Mouse (Mus musculus): Measurements from ENCODE around the gene F10. TPM values are rescaled to one million over a fixed set of nuclear protein-coding genes. Genes with fewer than 3 reads are reported as not detected.

The F10 gene
- total RNA-seq (2015; ENCODE audit: low replicate concordance) (1.8 and 2.9 TPM in 2 replicates), total RNA-seq (2017; ENCODE audit: low replicate concordance) (5.1 and 5.6 TPM in 2 replicates)

DNA sequence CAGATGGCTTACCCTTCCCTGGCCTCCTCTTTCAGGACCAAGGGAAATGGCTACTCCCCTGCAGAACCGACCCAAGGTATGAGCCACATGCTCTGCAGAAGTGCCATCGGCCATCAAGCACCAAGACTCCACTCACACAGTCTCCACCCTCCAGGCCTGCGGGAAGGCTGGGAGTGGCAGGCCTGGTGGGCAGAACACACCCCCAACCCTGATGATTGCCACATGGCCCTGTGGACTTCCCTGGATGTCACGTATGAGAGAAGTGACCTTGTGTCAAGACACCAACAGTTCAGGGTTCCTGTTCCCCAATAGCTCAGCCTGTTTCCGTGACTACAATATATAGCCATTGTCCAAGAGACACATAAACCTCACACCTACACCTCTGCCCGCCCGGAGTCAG lies at the start of gene F10:
Gene F10, plus strand, starts transcription at position 294 of the 400 bp plus-strand sequence.
- ATAC-seq (replicated peaks; ENCODE audit: low FRiP score, poor library complexity, severe bottlenecking), result no peak

DNA sequence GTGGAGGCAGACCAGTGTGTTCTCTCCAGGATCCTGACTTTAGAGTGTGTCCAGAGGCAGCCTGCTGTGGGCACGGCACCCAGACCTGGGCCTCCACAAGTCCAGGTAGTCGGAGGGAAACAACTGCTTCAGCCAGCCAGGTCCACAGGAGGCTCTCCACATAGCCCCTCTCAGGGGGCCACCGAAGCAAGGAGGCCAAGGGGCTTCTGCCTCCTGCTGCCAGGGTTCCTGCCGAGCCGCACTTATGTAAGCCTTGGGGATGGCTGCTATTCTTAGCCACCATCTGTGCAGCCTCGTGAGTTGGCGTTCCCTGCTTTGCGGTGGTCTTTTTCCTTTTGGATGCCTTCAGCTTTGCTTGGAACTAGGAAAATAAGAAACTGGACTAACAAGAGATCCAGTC lies 49.5 kb upstream of the F10 start:
- 0 out of 2 replicates have a peak, but pooled peaks have one; percentile 36 for ATAC-seq (replicated peaks; ENCODE audit: low FRiP score, poor library complexity, severe bottlenecking)

DNA sequence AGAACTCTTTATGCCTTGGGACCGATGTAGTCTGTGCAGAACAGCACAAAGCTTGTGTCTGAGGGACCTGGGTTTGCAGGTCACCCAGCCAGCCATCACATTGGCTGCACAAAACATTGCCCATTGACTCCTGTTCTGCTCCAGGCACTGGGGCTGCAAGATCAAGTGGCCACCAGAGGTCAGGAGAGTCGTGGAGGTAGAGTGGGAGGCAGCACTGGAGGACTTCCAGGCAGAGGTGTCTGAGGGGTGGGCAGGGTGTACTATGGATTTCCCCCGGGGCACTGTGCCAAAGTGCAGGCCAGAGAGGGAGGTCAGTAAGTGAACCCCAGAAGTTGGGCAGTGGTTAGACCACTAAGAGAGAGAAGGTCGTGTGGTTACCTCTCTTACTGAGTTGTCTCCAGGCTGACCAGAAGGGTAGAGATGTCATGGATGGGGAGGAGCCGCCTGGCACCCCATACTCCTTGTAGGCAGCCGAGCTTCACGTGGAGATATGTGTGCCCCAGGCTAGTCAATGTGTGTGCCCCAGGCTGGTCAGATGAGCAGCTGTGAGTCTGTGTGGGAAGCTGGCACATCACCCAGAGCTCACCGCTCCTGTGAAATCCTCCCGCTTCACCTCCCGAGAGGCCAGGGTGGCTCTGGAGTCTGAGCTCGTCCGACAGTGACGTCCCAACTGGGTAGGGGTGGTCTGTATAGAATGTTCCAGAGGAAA lies 48.2 kb upstream of the F10 start:
- ATAC-seq (replicated peaks; ENCODE audit: low FRiP score, poor library complexity, severe bottlenecking), result no peak

- ATAC-seq (replicated peaks; ENCODE audit: low FRiP score, poor library complexity, severe bottlenecking), result no peak
These were observed 45.7 kb upstream of the F10 start for GRCm38 (mm10) chr8:12991411-12991810.

DNA sequence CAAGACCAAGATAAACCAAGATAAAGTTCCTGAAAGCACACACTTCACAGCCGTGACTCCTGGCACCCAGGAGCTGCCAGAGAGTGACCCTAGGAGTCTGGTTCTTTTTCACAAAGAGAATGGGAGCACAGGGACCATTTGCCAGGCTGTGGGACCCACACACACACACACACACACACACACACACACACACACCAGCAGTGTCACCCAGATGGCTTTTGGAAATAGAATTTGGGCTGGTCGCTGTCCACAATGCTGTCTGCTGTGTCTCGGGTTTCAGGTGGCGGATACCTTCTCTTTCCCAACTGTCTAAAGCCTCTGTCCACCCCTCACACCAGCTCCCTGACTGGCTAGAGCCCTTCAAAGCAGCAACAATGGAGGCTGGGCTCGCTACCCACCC lies 42.6 kb upstream of the F10 start:
- ATAC-seq (replicated peaks; ENCODE audit: low FRiP score, poor library complexity, severe bottlenecking), result no peak

DNA sequence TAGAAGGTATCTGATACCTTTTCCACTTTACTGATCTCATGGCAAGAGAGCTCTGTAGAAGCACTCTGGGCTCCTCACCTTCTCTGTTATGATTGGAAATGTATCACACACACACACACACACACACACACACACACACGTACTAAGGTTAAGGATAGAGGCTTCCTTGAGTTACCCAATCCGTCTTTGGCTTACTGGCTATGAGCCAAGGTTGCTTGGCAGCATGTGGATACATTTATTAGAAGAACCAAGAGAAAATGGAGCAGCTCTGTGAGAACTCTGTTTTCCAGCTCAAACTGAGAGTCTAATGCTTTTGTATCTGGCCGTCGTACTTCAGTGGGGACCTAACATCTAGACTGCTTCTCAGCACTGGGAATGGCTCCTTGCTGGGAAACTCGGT lies 41.6 kb upstream of the F10 start:
- no peak for ATAC-seq (replicated peaks; ENCODE audit: low FRiP score, poor library complexity, severe bottlenecking)

GRCm38 (mm10) chr8:12996831-12997275 lies 40.3 kb upstream of the F10 start:
- ATAC-seq (replicated peaks; ENCODE audit: low FRiP score, poor library complexity, severe bottlenecking), result no peak

GRCm38 (mm10) chr8:12998331-12998730 lies 38.8 kb upstream of the F10 start:
- ATAC-seq (replicated peaks; ENCODE audit: low FRiP score, poor library complexity, severe bottlenecking), result no peak

DNA sequence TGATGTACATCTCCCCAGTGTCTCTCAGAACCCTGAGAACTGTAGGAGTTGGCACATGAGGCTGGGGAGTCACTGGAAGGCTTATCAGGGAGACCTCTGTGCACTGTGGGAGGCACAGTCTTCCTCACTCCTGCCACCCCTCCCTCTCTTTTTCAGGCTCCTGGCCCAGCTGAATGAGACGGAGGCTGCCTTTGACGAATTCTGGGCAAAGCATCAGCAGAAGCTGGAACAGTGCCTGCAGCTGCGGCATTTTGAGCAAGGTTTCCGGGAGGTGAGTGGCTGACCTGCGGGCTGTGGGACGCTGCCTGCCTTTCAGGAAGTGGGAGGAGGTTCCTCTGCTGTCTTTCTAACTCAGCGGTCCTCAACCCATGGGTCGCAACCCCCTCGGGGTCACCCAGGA lies 37.3 kb upstream of the F10 start:
- no peak for ATAC-seq (replicated peaks; ENCODE audit: low FRiP score, poor library complexity, severe bottlenecking)

DNA sequence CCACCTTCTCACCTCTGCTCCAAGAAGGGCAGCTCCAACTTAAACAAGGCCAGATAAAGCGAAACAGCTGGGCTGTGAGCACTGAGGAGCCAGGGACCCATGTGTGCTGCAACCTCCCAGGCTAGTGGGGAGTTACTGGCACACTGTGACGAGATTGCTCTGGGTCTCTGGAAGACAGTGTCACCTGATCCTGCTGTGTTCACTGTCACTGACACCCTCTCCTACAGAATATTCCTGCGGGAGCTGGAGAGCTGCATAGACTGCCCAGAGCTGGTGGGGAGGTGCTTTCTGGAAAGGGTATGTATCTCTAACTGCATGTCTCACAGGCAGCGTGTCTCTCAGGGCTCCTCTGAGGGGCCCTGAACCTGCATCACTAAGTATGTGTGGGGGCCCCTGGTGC lies 29.6 kb upstream of the F10 start:
- ATAC-seq (replicated peaks; ENCODE audit: low FRiP score, poor library complexity, severe bottlenecking), result no peak

DNA sequence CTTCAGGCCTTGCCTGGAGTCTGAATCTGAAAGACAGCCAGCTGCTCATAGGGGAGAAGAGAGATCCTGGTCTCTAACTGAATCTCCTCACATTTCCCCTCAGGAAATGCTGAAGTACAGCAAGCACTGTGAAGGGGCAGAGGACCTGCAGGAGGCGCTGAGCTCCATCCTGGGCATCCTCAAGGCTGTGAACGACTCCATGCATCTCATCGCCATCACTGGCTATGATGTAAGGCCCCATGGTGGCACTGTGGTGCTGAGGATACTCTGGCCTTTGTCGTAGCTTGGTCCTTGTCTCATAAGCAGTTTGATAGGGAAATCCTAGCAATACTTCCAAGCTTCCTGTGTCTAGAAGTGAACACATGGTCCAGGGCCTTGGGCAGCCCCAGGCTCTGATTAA lies 26.8 kb upstream of the F10 start:
- ATAC-seq (replicated peaks; ENCODE audit: low FRiP score, poor library complexity, severe bottlenecking), result no peak

DNA sequence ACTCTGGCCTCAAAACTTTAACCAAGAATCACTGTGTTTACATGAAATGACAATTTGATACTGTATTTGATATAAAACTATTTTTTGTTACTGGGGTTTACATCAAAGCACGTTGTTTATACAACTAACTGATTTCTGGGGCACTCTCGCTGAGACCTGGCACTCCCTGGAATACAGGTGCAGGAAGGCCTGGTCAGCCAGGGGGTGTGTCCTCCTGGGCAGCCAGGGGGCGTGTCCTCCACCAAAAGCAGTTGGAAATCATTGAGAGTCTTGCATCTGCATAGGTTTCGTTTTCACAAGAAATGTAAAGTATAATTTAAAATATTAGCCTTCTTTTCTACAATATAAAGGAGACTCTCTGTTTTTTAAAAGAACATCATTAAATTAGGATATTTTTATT lies 17.5 kb upstream of the F10 start:
- ATAC-seq (replicated peaks; ENCODE audit: low FRiP score, poor library complexity, severe bottlenecking), result no peak

DNA sequence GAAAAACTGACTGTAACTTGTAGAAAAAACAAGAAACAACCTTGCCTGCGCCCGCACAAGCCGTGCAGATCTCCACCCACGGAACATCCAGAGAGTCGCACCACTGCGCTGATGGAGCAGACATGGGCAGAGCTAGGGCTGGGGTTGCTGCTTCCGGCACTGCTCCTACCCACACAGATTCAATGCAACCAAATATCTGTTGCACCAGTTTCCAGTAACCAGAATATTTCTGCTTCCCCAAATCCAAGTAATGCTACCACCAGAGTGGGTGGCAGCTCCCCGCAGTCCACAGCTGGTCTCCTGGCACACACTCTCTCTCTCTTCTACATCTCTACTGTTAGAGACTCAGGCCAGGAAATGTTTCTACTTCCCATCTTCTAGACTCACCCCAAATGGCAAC lies 15.3 kb upstream of the F10 start:
- ATAC-seq (replicated peaks; ENCODE audit: low FRiP score, poor library complexity, severe bottlenecking), result no peak

GRCm38 (mm10) chr8:13025487-13026224 lies 11.5 kb upstream of the F10 start, which contains the start of gene F7:
F7 (plus strand) TSS chr8:13026034.
- ATAC-seq (replicated peaks; ENCODE audit: low FRiP score, poor library complexity, severe bottlenecking), result no peak

GRCm38 (mm10) chr8:13027615-13028014 lies 9.5 kb upstream of the F10 start:
- no peak for ATAC-seq (replicated peaks; ENCODE audit: low FRiP score, poor library complexity, severe bottlenecking)

GRCm38 (mm10) chr8:13028482-13028881 lies 8.6 kb upstream of the F10 start:
- no peak for ATAC-seq (replicated peaks; ENCODE audit: low FRiP score, poor library complexity, severe bottlenecking)

DNA sequence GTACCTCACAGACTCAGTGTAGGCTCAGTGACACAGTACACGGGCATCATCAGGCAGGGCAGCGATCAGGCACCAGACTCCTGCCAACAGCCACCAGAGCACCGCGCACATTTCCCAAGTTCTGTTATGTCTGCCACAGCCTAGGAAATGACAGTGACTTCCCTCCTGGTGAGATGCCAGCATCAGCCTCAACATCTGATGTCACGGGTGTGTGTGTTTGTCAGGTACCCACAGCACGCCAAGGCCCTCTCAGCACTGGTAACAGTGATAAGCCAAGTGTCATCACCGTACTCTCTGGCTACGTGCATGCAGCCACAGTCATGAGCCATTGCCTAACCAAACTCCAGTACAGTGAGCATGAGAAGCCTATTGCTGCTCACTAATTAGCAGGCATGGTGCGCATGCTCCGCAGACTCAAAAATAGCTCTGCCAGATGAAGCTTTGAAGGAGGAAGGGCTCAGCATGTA lies 729 bp upstream of the F10 start:
- no peak for ATAC-seq (replicated peaks; ENCODE audit: low FRiP score, poor library complexity, severe bottlenecking)

DNA sequence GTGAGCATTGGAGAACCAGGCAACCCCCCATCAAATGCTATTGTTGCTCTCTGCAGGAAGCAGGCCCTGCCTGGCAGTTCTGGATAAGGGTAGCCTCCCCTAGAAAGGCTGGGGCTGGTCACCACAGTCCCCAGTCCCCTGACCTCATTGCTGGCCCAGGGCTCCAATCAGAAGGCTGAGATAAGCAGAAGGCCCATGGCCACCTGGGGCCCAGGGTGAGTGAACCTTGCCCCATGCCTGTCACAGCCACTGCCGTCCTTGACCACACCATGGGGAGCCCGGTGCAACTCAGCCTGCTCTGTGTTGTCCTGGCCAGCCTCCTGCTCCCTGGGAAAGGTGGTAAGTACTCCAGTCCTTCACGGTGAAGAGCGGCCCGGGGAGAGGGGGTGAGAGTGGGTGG lies 461 bp downstream of the F10 start:
- ATAC-seq (replicated peaks; ENCODE audit: low FRiP score, poor library complexity, severe bottlenecking), result no peak

DNA sequence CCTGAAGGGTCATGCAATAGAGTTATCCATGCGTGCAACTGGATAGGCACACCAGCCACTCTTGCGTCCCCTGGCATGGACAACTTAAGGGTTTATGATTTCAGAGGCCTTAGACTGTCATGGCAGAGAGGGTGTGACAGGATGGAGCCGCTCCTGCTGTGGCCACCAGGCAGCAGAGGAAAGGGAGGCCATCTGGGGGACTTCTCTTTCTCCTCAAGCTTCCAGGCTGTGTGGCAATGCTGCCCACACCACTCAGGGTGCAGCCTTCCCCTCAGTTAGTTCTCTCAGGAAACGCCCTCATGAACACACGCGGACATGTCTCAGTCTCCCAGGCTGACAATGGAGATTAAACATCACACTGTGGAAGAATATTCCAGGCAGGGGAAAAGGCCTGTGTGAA lies 1.9 kb downstream of the F10 start:
- no peak for ATAC-seq (replicated peaks; ENCODE audit: low FRiP score, poor library complexity, severe bottlenecking)

DNA sequence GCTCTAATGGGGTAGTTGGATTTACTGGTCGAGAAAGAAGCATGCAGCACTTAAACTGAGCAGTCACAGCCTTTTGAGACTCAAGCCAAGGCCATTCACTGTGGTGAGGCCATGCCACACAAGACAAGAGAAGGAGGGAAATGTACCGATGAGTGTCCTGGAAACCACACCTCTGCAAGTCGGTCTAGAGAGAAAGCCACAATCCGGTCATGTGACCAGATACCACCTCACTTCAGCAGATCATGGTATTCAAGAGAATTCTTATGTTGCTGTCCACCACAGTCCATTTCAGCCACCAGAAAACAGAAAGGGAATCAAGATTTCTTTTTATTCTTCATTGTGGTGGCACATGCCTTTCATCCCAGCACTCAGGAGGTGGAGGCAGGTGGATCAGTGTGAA lies 4.4 kb downstream of the F10 start:
- ATAC-seq (replicated peaks; ENCODE audit: low FRiP score, poor library complexity, severe bottlenecking), result no peak

GRCm38 (mm10) chr8:13047652-13048051 lies 10.5 kb downstream of the F10 start:
- no peak for ATAC-seq (replicated peaks; ENCODE audit: low FRiP score, poor library complexity, severe bottlenecking)
